Mouse (Mus musculus): ENCODE results near the gene Thrb.
A peak's percentile ranks its signal among the peaks of the same experiment; 100 is the strongest.

Gene Thrb

DNA sequence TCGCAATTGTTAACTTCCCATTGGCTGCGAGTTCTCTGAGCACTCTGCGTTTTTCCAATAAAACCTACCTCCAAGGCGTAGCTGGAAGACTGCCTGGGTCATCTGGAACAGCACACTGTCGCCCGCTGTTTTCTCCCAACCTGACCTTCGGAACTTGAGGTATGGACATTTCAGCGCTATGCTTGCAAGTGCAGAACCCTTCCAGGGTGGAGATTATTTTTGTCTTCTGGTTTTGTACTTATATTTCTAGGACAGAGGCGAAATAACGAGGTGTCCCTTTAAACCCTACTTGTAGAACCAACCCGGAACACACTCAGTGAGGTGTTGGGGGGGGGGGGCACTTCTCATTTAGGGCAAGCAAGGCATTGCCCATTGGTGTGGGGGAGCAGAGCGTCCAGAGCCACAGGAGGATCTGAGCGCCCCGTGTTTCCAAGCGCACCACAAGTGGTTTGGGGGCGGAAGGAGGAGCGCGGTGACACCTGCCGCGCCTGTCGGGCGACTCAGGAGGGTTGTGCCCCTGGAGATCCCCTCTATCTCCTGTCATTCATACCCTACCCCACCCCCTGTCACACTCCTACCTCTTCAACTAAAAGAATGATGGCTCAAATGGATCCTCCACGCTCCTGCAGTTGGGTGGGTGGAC is at the start of gene Thrb:
Gene Thrb, plus strand, starts transcription at position 576 of the 643 bp plus-strand sequence.
- peak; percentile 8 for DNase-seq (ENCODE audit: low read depth, low spot score)

DNA sequence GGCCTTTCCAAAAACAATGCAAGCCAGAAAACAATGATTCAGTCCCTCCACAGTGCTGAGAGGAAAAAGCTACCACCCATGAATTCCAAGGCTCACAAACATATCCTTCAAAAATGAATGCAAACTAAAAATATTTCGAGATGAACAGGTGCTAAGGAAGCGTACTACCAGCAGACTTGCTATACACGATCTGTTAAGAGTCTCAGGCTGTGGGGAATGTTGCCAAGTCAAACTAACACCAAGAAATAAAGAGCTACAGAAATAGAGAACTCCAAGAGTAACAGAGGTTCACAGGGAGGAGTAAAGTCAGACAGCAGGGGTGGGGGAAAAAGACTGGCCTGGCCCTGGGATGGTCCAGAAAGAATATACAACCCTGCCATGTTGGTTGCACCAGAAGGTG is 38.4 kb upstream of the Thrb start:
- no peak for DNase-seq (ENCODE audit: low read depth, low spot score)

DNA sequence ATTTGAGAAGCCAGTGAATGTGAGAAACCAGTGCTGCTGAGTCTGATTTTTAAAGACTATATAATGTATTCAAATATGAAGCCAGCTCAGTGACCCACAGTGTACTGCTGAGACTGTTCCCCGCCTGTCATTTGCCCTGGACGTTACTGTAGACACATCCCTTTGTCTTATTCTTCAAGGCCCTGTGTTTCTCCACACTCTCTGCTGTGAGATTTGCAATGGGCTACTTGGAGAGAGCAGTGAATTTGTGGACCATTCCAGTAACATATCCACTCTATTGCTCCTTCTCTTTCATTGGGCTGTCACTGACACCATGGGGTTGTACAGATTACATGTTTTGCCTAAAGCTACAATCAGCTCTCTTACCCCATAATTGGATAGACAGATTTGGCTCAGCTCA is 36.1 kb upstream of the Thrb start:
- no peak for DNase-seq (ENCODE audit: low read depth, low spot score)

DNA sequence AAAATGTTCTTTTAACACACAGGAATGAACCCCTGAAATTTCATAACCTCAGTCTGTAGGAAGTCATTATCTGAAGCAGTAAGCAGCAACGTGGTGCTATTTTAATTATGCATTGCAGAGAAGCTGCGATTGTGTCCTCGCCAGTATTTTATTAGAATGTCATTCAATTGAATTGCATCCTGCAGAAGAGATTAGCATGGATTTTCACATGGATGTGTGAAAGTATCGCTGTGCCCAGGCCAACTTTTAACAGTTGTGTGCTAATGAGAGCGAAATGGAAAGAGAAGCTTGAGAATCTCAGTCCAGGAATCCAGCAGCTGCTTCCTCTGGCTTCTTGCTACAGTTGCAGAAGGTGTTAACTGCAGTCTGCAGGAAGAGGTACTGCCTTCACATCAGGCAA is 30.8 kb upstream of the Thrb start:
- no peak for DNase-seq (ENCODE audit: low read depth, low spot score)

DNA sequence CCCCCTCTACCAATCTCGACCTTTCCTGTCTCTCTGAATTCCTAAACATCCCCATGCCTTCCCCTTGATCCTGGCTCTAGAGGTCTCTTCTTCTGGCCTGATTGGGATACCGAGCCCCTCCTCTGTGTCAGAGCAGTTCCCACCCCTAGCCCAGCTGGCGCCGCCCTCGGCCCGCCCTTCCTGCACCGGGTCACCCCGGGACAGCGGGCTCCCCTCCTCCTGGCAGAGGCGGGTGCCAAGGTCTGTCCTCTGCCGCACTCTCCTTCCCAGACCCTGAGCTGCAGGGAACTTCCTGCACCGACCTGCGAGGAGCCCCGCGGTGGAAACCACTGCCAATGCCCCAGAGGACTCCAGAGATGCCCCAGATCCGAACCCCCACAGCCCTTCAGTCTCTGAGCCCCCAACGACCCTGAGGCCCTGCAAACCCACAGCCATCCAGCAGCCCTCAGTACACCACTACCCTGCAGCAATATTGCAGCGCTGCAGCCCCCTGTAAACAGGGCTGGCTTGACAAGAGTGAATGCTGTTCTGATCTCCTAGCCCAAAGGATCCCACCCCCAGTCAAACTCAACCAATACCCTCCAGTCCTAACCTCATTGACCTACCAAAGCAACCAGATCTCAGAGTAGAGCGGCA is 27.1 kb upstream of the Thrb start:
- DNase-seq (ENCODE audit: low read depth, low spot score), result peak; percentile 21

DNA sequence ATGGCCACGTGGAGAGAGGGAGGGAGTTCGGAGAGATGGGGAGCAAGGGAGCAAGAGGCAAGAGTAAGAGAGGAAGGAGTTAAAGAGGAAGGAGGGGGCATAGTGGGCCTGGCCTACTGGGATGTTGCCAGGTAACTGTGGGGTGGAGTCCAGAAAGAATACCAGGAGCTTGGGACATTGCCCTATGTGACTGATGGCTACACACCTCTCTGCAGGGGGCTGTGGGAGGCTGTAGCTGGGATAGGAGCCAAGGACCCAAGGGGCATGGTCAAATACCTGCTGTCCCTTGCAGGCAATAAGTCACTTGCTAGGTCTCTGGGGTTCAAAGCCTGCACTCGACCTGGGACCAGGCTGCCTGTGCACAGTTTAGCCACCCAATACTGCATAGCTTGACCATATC is 23.1 kb upstream of the Thrb start:
- DNase-seq (ENCODE audit: low read depth, low spot score), result no peak

DNA sequence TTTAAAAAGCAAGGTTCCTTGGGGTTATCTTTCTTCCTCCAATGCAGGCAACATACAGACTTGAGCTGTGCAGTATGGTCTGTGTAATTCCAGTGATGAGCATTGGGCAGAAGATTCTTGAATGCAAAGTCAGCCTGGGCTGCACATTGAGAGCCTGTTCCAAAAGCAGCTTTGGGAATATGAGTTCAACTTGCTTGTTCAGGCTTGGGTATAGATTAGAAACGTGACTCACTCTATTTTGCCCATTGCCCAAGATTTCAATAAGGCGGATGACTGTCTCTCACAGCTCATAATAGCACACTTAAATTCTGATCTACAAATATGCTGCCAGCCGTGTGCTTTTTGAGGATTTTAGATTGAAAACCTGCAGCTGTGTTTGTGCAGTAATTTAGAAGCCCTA is 18.3 kb upstream of the Thrb start:
- no peak for DNase-seq (ENCODE audit: low read depth, low spot score)

DNA sequence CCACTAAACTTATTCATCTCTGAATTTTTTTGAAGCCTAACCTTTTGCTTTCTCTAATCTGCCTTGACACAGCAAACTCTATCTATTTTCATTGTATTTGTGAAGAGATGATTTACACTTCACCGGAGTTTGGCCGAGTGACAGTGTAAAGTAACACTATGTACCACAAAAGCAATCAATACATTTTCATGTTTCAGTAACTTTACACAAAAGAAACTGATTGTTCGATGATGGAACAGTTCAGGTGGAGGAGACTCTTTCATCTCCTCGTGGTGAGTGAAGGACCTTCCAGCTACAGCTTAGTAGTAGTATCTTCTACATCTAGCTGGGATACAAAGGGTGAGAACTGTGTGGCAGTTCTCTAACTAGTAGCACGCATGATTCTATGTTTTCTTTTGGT is 5.0 kb upstream of the Thrb start:
- no peak for DNase-seq (ENCODE audit: low read depth, low spot score)

DNA sequence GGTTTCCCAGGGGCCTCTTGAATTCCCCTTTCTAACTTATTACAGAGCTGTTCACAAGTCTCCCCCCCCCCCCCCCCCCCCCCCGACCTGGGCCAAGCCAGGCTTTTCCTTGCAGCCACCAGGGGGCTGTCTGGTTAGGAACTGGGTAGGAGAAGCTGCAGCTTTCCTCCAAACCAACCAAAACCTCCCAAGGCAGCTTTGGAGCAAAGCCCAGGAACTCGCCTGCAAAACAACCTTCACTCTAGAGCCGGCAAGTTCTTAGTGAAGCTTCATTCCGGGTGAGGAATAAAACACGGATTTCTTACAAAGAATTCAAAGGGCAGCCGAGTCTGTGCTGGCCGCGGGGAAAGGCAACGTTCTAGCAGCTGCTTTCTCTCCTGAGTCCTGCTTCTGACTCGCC is 1.0 kb upstream of the Thrb start:
- peak; percentile 77 for DNase-seq (ENCODE audit: low read depth, low spot score)

DNA sequence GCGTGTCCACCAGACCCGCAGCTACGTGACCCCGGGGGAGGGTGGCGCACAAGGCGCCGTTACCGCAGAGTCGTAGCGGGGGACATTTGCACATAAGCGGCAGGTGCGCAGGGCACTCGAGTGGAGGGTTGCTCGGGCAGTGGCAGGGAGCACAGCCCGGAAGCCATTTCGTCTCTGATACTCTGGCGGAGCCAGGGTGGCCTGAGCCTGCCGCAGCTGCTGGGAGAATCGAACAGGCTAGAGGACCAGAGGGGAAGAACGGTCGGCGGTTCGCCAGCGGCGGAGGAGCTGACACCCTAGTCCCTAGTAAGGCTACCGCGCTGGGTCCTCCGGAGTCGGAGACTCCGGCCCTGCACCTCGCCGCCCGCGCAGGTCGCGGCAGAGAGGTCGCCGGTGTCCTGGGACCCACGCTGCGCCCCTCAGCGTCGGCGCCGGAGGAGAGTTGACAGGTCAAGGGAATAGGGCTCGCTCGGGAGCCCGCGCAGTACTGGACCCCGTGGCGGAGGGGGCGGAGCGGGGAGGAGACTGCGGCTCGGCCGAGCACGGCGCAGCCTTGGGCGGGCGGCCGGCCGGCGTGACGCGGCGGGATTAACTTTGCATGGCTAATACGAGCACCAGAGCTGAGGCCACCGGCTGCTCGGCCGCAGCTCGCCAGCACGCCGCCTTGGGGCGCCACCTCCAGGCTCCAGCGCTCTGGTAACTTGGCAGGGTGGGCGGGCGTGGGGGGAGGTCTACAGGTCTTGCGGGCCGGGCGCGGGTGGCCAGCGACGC is 453 bp downstream of the Thrb start:
- peak; percentile 30 for DNase-seq (ENCODE audit: low read depth, low spot score)

DNA sequence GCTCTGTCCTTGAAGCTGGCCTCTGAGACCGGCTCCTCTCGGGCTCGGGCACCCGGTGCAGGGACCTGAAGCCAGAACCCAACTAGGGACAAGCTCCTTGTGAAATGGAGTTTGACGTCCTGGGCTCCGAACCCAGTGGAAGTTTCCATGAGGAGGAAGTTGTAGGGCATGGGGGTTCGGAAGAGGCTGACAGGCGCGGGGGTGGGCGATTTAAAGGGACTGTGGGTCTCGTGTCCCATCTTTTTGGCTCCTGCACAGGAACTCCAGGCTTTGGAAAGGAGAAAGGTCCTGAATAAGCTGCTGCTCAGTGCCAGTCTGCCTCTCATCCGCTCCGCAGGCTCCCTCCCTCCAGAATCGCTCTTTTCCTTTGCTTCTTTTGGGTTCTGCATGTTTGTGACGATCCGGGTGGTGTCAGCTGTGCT is 1.1 kb downstream of the Thrb start:
- DNase-seq (ENCODE audit: low read depth, low spot score), result peak; percentile 38

DNA sequence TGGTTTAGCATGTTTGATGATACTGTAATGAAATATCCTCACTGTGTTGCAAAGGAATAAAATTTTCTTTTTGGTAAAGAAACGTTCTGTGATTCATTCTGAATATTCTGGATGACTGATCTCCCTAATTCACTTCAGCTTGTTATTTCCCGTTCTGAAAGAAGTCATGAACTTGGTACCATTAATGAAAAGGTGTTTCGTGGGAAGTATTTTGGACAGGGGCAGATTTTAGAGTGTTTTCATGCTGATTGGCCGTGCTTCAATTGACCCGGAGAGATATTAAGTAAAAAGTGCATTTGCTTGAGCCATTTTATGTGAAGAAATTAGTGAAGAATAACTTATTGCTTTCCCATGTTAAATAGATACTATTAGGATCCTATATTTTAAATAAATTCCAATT is 2.0 kb downstream of the Thrb start:
- no peak for DNase-seq (ENCODE audit: low read depth, low spot score)

DNA sequence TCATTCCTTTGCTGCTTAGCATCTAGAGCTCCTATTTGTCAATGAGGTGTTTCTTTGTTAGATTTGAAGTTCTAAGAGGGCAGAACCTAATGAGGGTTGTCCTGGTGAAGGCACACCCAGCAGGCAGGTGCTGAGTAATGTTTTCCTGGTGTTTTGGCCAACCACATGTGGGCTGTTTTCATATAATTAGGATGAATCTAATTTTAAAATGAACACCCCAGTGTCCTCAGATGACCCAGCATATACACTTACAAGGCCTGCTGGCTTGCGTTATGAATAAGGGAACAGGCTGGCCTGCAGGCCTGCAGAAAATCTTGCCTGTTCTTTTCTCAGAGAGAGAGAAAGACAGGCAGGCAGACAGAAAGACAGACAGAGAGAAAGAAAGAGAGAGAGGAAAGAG is 14.3 kb downstream of the Thrb start:
- DNase-seq (ENCODE audit: low read depth, low spot score), result no peak

DNA sequence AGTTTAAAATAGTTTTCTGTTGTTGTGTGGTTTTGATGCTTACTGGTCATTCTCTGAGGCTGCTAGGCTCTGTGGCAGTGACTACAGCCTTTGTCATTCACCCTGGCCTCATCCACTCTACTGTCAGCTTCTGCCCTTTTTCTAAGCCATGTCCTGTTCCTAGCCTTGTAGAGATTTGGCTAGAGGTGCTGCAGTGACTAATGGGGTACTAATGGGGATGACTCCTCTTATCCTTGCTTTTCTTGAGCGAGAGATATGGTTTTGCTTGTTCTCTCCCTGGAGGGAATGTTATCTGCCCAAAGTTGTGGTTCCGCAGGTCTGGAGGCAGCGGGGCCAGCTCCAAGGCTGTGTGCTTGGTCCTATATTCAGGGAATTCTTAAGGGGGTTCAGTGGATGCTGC is 15.2 kb downstream of the Thrb start:
- no peak for DNase-seq (ENCODE audit: low read depth, low spot score)

DNA sequence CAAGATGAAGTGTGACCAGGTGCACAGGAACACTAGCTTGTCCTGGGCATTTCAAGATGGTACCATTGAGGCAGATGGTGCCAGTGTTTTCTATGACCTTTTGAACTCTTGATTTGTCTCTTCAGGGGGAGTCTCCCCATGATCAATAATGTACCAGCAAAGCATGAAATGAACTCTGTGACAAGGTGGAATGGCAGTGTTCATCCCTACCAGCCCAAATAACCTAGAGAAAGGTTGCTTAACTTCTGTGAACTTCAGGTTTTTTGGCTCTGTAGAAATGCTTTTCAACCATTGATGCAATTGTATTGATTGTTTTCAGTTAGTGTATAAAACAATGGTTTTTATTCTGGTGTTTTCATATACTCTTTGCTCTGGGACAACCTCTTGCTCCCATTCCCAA is 21.4 kb downstream of the Thrb start:
- DNase-seq (ENCODE audit: low read depth, low spot score), result no peak

DNA sequence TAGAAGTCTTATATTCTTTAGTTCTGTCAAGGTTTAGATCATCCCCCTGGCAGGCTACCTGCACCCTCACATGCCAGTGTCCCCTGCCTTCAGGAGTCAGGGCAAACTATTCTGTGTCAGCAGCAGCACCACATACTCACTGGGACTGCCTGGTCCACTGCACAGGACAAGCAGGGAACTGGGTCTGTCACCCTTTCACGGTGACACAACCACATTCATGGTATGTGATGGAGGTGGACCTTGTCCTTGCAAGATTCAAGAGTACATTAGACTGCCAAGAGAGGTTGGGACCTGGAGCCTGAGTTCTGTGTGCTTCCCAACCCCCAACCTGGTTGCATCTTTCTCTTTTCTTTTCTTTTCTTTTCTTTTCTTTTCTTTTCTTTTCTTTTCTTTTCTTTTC is 24.8 kb downstream of the Thrb start:
- no peak for DNase-seq (ENCODE audit: low read depth, low spot score)

DNA sequence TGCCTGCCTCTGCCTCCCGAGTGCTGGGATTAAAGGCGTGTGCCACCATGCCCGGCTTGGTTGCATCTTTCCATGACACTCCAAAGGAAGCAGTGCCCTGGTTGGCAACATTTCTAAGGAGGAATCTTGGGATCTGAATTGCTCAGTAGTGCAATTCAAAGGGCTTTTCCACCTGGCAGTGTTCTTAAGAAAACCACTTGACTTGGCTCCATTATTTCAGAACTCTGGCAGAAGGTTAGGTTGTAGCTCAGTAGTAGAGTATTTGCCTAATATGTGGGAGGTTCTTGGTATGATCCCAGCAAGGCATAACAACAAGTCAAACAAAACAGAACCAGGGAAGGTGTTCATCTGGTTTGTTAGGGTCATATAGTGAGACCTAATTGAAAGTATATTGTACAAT is 25.4 kb downstream of the Thrb start:
- no peak for DNase-seq (ENCODE audit: low read depth, low spot score)

DNA sequence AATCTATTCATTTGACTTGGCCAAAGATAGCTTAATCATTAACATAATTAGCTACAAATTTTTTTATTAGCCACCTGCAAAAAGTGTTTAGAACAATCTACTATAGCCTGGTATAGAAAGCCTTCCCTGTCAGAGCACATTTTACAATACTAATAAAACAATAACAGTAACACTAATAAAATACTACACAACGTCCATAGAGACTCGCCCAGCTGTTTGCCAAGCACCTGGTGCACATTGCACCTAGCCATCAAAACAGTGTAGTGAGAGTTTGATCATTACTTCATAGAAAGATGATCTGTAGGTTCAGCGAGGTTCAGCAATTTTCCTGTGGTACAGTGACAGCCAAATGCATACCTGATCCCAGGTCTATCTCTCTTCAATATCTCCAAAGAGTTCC is 26.9 kb downstream of the Thrb start:
- DNase-seq (ENCODE audit: low read depth, low spot score), result no peak

DNA sequence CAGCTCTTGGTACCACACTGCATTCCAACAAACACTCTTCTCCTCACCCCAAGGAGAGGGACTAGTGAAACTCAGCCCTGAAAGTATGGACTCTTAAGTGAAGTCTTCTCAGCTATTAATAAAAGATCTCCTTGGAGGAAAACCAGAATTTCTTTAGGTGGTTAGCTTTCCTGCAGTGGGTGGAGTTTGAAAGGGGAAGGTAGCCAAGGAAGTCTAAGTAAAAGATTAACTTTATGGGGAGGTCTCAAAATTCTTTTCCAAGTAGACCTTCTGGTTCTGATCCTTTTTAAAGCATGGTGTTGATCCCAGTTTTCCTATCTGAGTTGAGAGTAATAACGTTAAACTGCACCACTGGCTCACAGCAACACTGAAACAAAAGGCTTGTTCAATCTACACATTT is 31.2 kb downstream of the Thrb start:
- no peak for DNase-seq (ENCODE audit: low read depth, low spot score)

DNA sequence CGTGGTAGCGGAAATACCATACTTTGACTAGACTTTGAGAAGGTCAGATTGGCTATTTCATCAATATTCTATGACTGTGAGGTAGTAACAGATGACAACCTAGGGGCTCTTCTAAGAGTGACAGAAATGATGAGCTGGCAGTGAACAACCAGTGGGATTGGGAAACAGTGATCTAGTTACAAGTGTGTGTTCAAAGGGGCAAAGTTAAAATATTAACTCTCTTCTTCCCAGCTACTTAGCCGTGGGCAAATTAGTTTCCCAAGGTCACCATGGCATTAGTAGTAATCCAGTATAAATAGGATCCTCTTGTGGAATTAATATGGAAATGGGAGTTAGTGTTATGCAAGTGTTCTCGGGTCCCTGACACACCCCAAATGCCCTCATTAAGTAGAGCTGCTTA is 35.5 kb downstream of the Thrb start:
- peak; percentile 25 for DNase-seq (ENCODE audit: low read depth, low spot score)

DNA sequence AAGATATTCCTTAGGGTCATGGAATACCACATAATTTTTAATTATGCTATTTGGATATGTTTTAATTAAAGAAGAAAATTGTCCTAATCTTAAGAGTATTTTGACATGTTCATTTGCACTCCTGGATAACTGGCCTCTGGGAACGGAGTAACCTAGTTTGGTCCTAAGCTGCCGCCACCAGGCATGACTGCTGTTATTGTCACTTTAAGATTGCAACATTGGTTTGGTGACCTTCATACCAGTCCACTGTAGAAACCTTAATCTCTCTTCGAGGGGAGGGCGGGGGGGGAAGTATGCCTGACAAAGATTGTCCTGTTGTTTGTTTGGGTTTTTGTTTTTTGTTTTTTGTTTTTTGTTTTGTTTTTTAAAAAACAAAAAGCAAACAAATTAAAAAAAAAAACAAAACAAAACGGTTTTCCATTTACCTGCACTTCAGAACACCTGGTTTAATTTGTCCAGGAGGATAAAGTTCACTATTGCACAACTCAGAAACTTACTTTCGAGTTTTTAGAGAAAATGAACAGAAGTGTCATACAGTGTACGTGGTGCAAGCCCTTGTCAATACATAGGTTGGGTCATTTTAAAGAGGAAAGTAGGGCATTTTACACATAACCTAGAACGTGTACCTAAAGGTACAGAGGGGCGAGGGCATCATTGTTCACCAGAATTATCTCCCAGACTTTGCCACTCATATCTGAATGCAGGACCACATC is 38.0 kb downstream of the Thrb start:
- DNase-seq (ENCODE audit: low read depth, low spot score), result no peak

DNA sequence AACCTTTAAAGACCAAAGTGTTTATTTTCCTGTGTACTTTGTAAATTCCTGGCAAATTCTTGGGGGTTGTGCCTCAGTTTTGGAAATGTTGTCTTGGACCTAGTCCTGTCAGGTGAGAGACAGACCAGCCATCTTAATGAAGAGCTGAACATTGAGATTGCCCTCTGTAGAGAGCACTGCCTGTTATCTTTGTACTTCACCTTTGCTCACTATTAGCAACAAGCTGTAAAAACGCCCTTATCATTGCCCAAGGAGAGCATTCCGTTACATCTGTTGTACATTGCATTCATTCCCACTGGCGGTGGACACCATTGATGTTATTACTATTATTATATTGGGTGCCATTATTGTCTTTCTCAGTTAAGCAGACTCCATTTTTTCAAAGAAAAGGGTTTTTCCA is 40.2 kb downstream of the Thrb start:
- no peak for DNase-seq (ENCODE audit: low read depth, low spot score)

All from ES-CJ7 (cell line).